Mouse (Mus musculus) brain, embryonic 14.5 days (tissue): Measurements from ENCODE around the gene Actr8.

Experiments
- CTCF ChIP-seq: fragments of 200-500 bp; IDR thresholded peaks from 2 replicates; pipeline ENCODE4 v1.5.1; 2012; ENCODE audit warnings: inconsistent platforms, mild to moderate bottlenecking, moderate library complexity, borderline replicate concordance; ENCODE audit not compliant: insufficient read depth, insufficient read length; ENCODE audit errors: extremely low read depth
- POLR2A ChIP-seq: fragments of 200-500 bp; IDR thresholded peaks from 2 replicates; pipeline ENCODE4 v1.6.1; 2012; ENCODE audit warnings: mild to moderate bottlenecking, inconsistent platforms, borderline replicate concordance; ENCODE audit not compliant: poor library complexity, insufficient read depth, insufficient read length, severe bottlenecking; ENCODE audit errors: extremely low read depth

DNA sequence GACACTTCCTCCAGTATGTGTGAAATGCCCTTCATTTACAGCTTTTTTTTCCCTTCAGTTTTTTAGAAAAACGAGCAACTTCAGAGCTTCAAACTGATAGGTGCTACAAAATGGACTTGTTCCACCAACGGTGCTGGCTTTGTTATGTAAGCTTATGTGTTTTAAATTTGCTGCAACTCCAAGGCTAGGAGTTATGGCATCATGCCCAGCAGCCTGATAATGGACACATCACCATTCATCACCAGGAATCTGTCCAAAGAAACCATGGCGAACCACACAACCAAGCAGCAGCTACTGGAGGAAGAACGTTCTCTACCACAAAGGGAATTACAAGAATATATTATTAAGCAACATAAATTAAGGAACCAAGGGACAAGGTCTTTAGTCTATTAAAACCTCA, 49.2 kb upstream of the Actr8 start:
- TF ChIP-seq POLR2A: no peak
- TF ChIP-seq CTCF: no peak
